ENCODE assay signal across 18 mouse cellular contexts in genomic region chr4:155529294-155529693, GRCm38 (mm10). TPM values are rescaled to one million over a fixed set of nuclear protein-coding genes. Genes with fewer than 3 reads are reported as not detected.
A peak's percentile ranks its signal among the peaks of the same experiment; 100 is the strongest.
DNase-seq lines count a peak whose midpoint lies in the region; ATAC-seq lines count a peak whose summit lies in the region.
"Had no signal": no experiment of that assay in that cellular context is flagged by ENCODE, and none has a peak within 500 bp of the region (broad histone marks: within the 10 kb centered on the region; RNA-seq: fewer than 3 reads in every experiment).

No protein-coding gene starts in this region.

- DNase-seq in lung, postnatal 36 days: peak; percentile 62
- DNase-seq in lung, postnatal 14 days: no peak
- no peak for DNase-seq in spleen, postnatal 36 days (ENCODE audit: low spot score in 2 of 2)
- no peak for DNase-seq in right cerebral cortex, adult 2 months (ENCODE audit: low spot score in 2 of 2)
- DNase-seq: adrenal gland, adult 8-10 months; adrenal gland, postnatal 25 days; cerebellum, adult 11-12 months; cerebellum, adult 8-10 months; cerebellum, postnatal 10 days; cerebellum, postnatal 36 days; embryo, embryonic 11 days; gastrocnemius, postnatal 25 days had no signal

- peak; percentile 75 for ATAC-seq in megakaryocyte, adult 5-6 weeks (ENCODE audit: poor library complexity, severe bottlenecking)
- 0 out of 2 replicates have a peak, but pooled peaks have one; percentile 16 for ATAC-seq in neutrophil, adult 5-6 weeks (ENCODE audit: extremely low read depth, insufficient number of reproducible peaks, low FRiP score, poor library complexity, severe bottlenecking)
- ATAC-seq: activated CD4-positive, CD25-positive, alpha-beta regulatory T cell, adult 4 months; forebrain, embryonic 13.5 days; forebrain, embryonic 16.5 days; hindbrain, embryonic 16.5 days had no signal

RNA-seq across cellular contexts. Expression of gene Nadk, which starts 32.9 kb away (rescaled TPM):
- total RNA-seq in megakaryocyte, adult 5-6 weeks (2015): 205 and 220 TPM in 2 replicates
- 180 and 208 TPM in 2 replicates for total RNA-seq in megakaryocyte, adult 5-6 weeks (2017)
- total RNA-seq in neutrophil, adult 5-6 weeks (2017): 281 and 295 TPM in 2 replicates

RNA-seq across cellular contexts. Expression of gene Gnb1, which starts 38.1 kb away (rescaled TPM):
- 244 and 278 TPM in 2 replicates for total RNA-seq in megakaryocyte, adult 5-6 weeks (2015)
- 158 and 180 TPM in 2 replicates for total RNA-seq in megakaryocyte, adult 5-6 weeks (2017)
- 120 and 143 TPM in 2 replicates for total RNA-seq in neutrophil, adult 5-6 weeks (2017)
